Mouse (Mus musculus): ENCODE results near the gene Tmem219. TPM values are rescaled to one million over a fixed set of nuclear protein-coding genes. Genes with fewer than 3 reads are reported as not detected.
A peak's percentile ranks its signal among the peaks of the same experiment; 100 is the strongest.

Gene Tmem219
- 10 to 100 TPM; 11.9 to 13.1 TPM for total RNA-seq (2021)
- long read RNA-seq, experiment 1, partial matches to known transcripts: 0 of 10 reads
- long read RNA-seq, experiment 1, other reads (novel, unspliced or antisense): 3 of 10 reads
- long read RNA-seq, experiment 2, partial matches to known transcripts: 0 of 9 reads
- long read RNA-seq, experiment 2, other reads (novel, unspliced or antisense): 2 of 9 reads

DNA sequence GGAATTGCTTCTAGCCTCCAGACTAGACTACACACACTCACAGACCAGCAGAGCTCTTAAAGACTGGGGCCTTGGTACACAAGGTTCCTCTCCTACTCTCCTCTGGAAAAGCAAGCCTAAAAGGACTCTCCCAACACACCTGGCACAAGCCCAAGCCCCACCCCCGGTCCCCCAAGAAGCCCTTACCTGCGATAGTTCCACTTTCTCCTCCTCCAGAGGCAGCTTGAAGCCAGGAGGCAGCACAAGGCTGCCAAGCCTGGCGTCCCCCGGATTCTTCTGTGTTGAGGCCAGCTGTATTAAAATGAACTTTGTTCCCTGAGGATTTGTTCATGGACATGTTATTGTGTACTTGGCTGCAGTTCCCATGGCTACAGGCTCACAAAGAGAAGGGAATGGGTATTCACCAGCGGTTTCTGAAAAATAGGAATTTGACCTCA is at the start of gene Tmem219:
Gene Tmem219, minus strand, starts transcription at position 294 of the 437 bp plus-strand sequence.
- DNase-seq: peak; percentile 59
- intact Hi-C loops (cut with DNase I; ENCODE audit: low total_unique reads): no loop called here

DNA sequence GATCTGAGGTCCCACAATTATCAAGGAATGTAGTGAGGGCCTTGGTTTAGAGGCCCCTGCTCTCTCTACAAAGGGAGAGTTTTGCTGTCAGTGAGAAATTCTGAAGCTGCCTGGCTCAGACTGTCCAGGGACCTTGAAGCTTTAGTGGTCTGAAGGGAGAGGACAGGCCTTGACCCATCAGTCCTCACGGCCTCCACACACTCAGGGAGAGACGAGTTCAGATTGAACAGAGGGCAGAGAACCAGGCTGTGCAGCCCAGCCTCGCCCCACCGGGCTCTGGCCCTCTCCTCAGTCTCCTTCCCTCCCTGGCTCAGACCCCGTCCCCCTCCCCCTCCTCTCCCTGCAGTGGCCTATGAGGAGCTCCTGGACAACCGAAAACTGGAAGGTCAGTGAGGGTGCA is 44.6 kb upstream of the Tmem219 start:
- intact Hi-C loops (cut with DNase I; ENCODE audit: low total_unique reads): no loop called here
- DNase-seq: no peak

DNA sequence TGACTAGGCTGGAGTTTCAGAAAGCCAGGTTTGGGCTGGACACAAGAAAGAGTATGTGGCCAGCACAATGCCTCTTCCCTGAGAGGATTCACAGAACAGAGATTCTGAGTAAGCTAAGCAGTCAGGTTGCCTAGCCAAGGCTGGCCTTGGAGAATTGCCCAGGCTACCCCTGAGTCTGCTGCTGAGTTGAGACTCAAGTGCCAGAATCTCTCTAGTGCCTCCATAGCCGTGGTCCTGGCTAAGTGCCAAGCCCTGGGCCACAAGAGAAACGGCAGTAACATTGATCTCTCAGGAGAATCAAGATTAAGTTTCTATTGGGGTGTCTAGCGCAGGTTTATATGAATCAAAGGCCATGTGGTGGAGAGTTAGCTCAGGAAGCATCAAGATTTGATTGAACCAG is 42.9 kb upstream of the Tmem219 start:
- DNase-seq: no peak
- intact Hi-C loops (cut with DNase I; ENCODE audit: low total_unique reads): no loop called here

DNA sequence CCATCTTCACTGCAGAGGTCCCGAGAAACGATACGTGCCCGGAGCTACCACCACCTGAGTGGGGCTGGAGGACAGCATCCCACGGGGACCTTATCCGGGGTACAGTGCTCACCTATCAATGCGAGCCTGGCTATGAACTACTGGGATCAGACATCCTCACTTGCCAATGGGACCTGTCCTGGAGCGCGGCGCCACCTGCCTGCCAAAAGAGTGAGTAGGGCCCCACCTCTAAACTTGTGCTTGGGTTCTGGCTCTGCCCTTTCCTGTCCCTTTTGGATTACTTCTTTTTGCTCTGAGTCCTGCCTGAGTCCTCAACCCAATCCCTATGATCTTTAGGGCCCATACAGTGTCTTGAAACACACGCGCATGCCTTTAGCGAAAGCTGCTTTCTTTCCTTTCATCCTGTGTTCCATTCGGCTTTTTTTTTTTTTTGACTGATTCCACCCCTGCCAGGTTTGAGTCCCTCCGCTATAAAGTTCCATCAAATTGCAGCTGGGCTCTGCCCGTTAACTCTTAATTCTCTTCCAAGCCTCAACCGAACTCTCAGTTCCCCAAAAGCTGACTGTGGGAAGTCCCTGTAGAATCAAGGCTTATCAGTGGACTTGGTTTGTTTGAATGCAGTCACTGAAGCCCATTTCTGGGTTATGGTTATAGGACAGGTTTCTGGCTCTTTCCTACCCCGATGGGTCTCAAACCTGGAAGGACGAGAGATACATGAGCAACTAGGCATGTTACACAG is 41.0 kb upstream of the Tmem219 start:
- peak; percentile 31 for DNase-seq
- intact Hi-C loops (cut with DNase I; ENCODE audit: low total_unique reads): loop anchor here (5.0 kb wide), 1 partner anchor 141 kb away; no protein-coding TSS in a partner anchor

DNA sequence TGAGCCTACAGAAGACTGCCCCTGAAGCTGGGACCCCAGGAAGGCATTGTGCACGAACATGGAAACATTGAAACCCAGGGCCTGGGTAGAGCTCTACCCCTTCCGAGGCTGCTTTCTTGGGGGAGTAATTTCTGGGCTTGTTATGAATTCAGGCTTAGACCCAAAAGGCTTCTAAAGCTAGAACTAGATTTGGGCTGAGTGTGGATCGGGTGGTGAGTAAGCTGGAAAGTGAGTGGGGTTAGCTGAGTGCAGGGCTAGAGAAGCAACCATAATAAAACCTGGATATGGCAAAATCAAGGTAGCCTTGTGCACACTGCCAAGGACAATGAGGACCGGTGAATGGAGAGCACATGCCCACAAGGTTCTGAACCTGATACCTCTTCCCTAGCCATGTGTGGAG is 39.2 kb upstream of the Tmem219 start:
- no peak for DNase-seq
- intact Hi-C loops (cut with DNase I; ENCODE audit: low total_unique reads): loop anchor here (5.0 kb wide), 1 partner anchor 140 kb away; no protein-coding TSS in a partner anchor

DNA sequence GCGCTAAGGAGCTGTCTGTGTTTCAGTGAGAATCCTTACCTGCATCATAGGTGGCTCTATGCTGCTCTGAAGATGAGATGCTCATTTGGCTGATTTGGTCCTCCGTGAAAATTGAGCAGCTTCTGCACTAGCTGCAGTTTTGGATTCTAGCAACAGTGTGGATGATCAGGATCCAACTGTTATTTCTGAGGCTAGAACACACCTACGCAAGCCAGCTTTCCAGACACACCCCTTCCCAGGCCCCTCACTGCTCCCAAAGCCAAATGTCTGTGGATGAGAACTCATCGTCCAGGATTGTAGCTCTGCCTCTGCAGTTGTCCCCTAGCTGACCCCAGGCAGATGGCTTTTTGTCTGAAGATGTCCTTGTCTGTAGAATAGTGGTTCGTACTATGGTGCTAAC is 38.4 kb upstream of the Tmem219 start:
- no peak for DNase-seq
- intact Hi-C loops (cut with DNase I; ENCODE audit: low total_unique reads): loop anchor here (5.0 kb wide), 1 partner anchor 139 kb away; no protein-coding TSS in a partner anchor

DNA sequence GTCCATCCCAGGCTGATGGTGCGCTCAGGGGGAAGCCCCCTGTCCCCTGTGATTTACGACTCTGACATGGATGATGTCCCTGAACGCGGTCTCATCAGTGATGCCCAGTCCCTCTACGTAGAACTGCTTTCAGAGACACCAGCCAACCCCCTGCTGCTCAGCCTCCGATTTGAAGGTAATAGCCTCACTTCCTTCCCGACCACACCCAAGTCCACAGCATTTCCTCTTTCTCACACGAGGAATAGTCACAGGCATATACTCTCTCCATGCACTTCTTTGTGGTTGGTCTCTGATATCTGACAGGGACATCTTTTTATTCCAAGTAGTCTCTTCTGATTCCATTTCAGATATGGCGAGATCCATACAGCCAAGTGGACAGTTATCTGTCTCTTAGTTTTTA is 37.1 kb upstream of the Tmem219 start:
- DNase-seq: no peak

DNA sequence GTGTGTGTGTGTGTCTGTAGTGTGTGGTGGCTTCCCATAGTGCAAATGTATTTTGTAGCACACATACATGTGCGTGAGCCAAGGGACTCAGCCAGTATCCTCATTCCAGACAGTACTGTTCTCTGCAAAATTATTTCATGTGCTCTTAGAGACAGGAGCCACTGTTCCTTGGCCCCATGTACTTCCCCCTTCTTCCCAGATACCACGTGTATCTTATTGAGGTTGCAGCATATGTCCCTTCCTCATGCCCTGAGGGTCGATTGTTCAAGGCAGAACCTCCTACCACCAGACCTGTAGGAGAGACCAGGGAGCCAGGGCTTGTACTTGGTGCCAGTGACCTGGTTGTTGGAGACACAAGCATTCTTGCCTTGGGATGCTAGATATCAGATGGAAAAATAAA is 32.4 kb upstream of the Tmem219 start:
- intact Hi-C loops (cut with DNase I; ENCODE audit: low total_unique reads): no loop called here
- no peak for DNase-seq

More for the DNA sequence above, 37.1 kb upstream of the Tmem219 start:
- intact Hi-C loops (cut with DNase I; ENCODE audit: low total_unique reads): loop anchor here (5.0 kb wide), 1 partner anchor 137 kb away; no protein-coding TSS in a partner anchor

DNA sequence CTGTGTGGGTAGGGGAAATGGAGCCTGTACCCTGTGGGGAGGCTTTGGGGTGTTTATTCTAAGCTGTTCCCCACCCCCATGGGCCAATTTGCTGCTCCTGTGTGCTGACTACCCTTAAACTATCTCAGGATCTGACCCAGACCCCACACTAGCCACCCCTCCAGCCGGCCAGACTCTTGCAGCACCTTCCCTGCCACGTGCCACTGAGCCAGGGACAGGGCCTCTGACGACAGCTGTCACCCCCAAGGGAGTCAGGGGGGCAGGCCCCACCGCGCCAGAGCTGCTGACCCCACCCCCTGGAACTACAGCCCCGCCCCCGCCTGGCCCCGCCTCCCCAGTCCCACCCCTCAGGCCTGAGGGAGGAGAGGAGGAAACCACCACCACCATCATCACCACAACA is 29.9 kb upstream of the Tmem219 start:
- intact Hi-C loops (cut with DNase I; ENCODE audit: low total_unique reads): loop anchor here (5.0 kb wide), 1 partner anchor 125 kb away; no protein-coding TSS in a partner anchor
- no peak for DNase-seq

DNA sequence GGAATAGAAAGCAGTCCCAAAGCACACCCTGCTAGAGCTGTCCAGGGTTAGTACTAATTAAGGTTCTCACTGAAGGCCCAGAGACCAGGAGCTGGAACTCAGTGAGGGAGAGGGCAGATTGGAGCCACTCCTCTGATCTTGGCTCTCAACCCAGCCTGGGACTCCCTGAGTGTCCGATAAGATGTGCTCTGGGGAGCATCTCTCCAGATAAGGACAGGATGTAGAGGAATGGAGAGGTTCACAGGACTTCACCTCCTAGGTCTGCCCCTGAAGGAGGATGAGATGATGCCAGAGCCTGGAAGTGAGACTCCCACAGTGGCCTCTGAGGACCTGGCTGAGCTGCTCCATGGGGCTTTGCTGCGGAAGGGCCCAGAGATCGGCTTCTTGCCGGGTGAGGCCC is 29.0 kb upstream of the Tmem219 start:
- intact Hi-C loops (cut with DNase I; ENCODE audit: low total_unique reads): loop anchor here (5.0 kb wide), 1 partner anchor 124 kb away; no protein-coding TSS in a partner anchor
- DNase-seq: no peak

DNA sequence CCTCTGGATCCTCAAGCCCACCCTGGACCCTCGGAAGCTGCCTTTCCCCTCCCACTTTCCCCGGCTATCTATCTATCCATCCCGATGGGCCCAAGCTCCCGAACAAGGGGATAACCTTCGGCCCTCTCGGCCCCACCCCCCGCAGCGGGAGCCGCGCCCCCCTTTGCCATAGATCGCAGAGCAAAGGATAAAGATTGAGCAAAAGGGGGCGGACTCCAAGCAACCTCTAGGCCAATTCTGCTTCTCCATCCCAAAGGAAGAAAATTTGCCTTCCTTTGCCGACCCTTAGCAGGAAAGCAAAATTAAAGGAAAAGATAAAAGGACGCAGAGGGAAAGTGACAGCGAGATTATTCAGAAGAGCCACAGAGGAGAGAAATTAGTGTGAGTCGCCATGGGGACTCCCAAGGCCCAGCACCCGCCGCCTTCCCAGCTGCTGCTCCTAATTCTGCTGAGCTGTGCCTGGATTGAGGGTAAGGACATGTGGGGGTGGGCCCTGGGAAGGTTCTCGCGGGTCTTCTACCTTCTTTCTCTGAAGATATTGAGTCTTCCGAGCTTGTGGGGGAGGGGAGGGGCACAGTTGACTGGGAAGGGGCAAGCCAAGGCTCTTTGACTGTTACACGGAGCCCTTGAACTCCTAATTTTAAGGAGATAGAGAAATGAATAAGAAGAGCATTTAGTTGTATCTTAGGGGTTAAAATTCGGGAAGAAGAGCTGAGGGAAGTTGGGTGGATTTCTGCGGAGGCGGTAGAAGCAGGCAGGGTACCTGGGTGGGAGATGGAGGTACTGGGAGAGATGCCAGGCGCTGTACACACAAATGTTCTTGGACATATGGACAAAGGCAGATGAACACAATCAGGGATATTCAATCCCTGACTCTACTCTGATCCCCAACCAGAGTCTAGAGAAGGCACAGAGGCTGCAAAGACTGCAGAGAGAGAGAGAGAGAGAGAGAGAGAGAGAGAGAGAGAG is 28.2 kb upstream of the Tmem219 start:
- intact Hi-C loops (cut with DNase I; ENCODE audit: low total_unique reads): loop anchor here (5.0 kb wide), 1 partner anchor 124 kb away; no protein-coding TSS in a partner anchor
- DNase-seq: no peak

DNA sequence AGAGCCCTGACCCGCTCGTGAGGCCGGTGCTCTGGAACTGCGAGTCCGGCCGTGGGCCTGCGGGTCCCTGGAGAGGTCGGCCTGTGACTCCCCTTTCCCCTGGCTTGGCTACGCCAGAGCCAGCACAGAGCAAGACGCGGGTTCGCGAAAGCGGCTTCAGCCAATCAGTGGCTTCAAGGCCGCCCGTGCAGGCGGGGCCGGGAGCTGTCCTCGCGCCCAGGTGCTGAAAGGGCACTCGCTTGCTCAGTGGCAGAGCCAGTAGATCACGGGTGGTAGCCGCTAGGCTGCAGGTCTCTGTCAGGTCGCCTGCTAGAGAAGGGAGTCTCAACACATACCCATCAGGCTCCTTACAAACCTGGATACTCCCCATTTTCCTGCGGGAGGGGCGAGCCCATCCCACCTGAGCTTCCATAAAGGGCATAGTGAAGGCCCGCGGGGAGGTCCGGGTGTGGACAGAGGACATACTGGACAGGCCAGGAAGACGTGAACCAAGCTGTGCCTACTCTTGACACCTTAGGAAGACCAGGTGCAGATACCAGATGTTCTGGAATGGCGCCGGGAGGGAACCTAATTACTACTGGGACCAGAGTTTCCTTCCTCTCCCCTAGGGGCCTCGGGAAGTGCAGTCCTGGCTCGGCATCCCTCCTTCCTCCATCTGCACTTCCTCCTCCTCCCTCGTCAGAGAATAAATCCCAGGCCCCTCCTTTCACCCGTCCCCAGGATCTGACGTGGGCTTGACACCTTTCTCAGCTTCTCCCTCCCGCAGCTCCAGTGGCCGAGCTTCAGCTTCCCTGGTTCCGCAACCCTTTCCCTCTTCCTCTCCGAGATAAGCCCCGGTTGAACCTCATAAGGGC is 27.3 kb upstream of the Tmem219 start, which contains the start of gene Sez6l2:
Gene Sez6l2, plus strand, starts transcription at position 771 of the 854 bp plus-strand sequence.
- intact Hi-C loops (cut with DNase I; ENCODE audit: low total_unique reads): loop anchor here (5.0 kb wide), 1 partner anchor 123 kb away; no protein-coding TSS in a partner anchor
- DNase-seq: peak; percentile 91

DNA sequence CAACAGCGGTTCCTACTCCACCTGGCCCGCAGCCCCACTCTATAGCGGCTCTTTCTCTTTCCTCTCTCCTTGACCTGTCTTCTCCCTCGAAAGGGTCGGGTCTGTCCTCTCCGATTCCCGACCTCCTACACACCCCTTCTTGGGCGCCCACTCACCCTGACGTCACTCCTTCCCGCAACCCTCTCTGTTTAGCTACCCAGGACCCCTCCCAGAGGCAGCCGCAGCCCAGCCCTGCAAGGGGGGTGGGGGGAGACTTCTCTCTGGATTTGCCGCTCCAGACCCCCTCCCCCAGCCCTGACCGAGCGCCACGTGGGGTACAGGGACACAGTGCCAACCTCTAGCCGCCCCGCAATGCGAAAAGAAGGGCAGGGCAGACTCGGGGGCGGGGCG is 26.7 kb upstream of the Tmem219 start, which contains the start of gene Asphd1:
Gene Asphd1, minus strand, starts transcription at position 180 of the 390 bp plus-strand sequence.
- intact Hi-C loops (cut with DNase I; ENCODE audit: low total_unique reads): no loop called here
- DNase-seq: no peak

DNA sequence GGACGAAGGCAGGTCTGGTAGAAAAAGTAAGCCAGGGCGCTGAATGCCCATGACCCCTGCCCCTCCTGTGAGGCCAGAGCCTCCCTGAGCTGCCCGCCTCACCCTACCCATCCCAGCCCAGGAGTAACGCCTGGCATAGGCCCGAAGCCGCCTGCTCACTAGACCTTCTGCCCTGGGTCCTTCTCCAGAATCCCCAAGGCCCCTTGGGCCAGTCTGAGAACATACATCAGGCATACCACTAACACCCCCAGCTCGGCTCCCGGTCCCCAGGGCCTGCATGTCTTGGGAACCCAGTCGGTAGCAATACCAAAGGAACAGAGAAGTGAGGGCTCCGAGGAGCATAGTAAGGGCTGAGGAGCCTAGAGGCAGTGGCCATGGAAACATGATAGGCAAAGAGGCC is 25.9 kb upstream of the Tmem219 start:
- no peak for DNase-seq
- intact Hi-C loops (cut with DNase I; ENCODE audit: low total_unique reads): no loop called here

DNA sequence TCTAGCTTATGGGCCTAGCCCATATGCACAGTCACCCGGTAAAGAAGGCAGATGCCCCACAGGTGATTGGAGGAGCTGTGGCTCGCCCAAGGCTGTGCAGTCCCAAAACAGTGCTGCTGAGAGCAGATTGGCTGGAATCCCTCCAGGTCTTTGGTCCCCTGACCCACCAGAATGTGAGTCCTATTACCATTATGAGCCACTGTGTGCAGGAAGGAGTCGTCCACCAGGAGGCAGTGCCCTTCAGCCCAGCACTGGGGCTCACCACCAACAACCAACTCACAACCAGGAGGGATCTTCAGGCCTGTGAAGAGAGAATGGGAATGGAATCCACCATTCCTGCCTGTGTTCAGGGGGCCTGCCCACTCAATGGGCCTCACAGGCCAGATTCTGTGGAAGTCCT is 23.8 kb upstream of the Tmem219 start:
- intact Hi-C loops (cut with DNase I; ENCODE audit: low total_unique reads): no loop called here
- DNase-seq: peak; percentile 29

DNA sequence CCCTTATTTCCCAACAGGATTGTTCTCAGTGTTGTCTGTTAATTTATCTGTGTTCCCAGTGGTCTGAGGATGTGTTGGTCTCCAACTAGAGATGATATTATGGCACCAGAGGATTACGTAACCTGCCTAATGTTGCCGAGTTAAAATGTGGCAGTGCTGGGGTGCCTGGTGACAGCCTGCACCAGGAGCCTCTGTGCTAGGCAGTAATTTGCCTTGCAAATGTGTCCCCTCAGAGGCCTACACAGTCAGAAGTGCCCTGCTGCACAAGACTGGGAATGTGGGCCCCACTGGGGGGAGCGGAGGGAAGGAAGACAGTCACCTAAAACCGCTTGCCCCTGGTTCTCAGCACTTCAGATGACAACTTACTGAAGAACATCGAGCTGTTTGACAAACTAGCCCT is 19.1 kb upstream of the Tmem219 start:
- DNase-seq: no peak
- intact Hi-C loops (cut with DNase I; ENCODE audit: low total_unique reads): no loop called here

DNA sequence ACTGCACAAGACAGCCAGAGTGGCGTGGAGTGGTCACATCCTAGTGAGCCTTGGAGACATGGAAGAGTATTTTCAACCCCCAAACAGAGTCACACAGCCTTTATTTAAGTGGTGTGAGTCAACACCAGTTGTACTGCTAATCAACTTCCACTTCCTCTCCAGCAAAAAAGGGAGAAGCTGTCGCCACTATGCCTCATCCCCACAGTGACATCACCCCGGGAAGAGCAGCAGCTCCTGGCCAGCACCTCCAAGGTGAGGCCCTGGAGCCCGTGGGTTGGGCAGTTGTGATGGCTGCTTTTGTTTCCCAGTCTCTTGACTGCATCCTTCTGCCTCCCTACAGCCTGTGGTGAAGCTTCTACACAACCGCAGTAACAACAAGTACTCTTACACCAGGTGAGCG is 18.5 kb upstream of the Tmem219 start:
- intact Hi-C loops (cut with DNase I; ENCODE audit: low total_unique reads): no loop called here
- DNase-seq: no peak

DNA sequence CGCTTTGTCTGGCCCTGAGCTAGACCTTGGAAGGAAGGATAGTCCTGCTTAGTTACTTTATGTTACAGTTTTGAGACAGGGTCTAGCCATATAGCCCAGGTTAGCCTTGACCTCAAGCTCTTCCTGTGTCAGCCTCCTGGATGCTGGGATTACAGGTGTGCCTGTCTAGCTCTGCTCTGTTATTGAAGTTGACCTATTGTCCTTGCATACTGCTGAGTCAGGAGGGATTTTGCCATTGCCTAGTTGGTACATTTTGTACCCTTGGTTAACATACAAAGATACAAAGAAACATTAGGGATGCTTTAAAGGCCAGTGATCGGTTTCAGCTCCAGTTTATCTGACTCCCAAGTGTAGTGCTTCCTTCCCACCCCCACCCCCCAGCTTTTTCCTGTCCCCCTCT is 9.9 kb upstream of the Tmem219 start:
- DNase-seq: no peak
- intact Hi-C loops (cut with DNase I; ENCODE audit: low total_unique reads): no loop called here

DNA sequence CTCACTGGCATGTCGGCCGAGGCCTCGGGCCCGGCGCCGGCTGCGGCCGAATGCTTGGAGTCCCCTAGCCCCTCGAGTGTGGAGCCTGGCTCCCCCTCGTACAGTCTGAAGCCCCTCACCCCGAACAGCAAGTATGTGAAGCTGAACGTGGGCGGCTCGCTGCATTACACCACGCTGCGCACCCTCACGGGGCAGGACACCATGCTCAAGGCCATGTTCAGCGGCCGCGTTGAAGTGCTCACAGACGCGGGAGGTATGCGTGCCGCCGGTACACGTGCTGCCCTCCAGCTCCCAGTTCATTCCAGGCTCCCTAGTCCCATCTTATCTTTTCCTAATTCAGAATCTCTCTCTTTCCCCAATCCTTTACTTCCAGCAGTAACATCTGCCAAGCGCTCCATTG is 6.3 kb upstream of the Tmem219 start:
- intact Hi-C loops (cut with DNase I; ENCODE audit: low total_unique reads): no loop called here
- no peak for DNase-seq
